Mouse (Mus musculus) ES-Bruce4 (cell line): ENCODE data around the gene Anks1b.

Experiments
- CTCF ChIP-seq: IDR thresholded peaks from one replicate; pipeline ENCODE4 v1.8.1; 2011; ENCODE audit warnings: low read depth, low read length
- POLR2A ChIP-seq: IDR thresholded peaks from one replicate; pipeline ENCODE4 v1.8.1; 2011; ENCODE audit warnings: low read length; ENCODE audit not compliant: insufficient read depth

- no peak for TF ChIP-seq POLR2A
- TF ChIP-seq CTCF, result no peak
Measured at GRCm38 (mm10) chr10:90577777-90578176, 704.5 kb downstream of the Anks1b start.
